Mouse (Mus musculus) urinary bladder, adult 2 months (tissue): ENCODE measurements at regions not wholly inside any gene's neighbourhood (a gene's known extent, or its start where the extent isn't known, plus 50 kb on each side); places are given as distances from the start of the nearest gene placed in this dataset.

ENCODE experiments used
- DNase-seq: peaks from one replicate; pipeline ENCODE4 v3.0.0; 2022; ENCODE audit warnings: low spot score

GRCm38 (mm10) chr12:99096930-99097617 lies 176.7 kb downstream of the Ttc8 start:
- peak; percentile 46 for DNase-seq

DNA sequence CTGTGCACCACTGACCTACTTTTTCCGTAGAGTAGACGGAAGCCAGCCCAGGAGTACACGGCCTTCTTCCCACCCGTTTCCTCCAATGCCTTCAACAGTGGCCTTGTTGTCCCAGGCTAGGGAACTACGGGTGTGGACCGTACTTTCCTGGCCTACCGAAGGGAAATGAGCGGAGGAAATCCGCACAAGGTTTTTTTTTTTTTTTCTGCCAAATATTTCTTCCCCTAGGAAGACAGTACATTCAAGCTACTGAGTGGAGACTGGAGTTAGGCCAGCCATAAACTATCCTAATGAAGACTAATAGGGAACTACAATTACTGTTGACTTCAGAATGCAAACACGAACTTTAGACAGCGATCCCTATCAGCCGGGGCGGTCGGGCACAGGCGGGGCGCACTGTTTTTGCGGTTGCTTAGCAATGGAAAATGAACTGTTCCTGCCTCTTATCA lies 177.3 kb downstream of the Ttc8 start:
- DNase-seq, result no peak

DNA sequence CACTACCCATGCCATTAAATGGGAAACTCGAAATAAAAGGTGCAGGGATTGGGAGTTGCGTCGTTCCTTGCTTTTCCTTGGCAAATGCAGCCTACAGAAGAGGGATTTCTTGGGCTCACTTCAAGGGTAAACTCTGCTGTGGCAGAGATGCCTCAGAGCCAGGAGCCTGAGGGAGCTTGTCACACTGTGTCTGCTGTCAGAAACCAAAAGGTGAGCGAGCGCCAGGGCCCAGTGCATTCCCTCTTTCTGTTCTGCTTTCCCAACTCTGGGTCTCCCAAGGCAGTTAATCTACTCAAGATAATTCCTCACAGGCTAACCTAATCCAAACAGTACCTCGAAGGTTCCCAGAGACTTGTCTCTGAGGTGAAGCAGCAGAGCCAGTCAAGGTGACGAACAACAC lies 179.5 kb downstream of the Ttc8 start:
- DNase-seq, result no peak

GRCm38 (mm10) chr12:99108616-99109015 lies 188.2 kb downstream of the Ttc8 start:
- DNase-seq, result no peak

- no peak for DNase-seq
These were observed 193.4 kb downstream of the Ttc8 start for GRCm38 (mm10) chr12:99113781-99114180.

DNA sequence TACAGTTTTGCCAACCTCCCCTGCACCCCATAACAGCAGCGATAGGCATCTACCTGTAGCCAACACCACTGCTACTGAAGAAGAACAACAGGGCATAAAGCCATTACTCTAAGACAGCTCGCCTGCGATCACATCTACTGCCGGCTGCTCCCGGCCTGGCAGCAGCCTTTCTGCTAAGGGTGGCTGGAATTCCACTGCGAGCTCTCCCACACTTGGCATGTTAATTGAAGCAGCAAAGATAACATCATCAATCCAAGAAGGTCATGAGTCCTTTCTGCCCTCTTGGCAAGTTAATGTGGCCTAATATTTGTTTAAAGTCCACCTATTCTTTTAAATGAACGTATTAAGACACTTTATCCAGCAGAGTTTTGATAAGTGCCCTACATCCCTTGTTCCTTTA lies 196.1 kb downstream of the Ttc8 start:
- no peak for DNase-seq

DNA sequence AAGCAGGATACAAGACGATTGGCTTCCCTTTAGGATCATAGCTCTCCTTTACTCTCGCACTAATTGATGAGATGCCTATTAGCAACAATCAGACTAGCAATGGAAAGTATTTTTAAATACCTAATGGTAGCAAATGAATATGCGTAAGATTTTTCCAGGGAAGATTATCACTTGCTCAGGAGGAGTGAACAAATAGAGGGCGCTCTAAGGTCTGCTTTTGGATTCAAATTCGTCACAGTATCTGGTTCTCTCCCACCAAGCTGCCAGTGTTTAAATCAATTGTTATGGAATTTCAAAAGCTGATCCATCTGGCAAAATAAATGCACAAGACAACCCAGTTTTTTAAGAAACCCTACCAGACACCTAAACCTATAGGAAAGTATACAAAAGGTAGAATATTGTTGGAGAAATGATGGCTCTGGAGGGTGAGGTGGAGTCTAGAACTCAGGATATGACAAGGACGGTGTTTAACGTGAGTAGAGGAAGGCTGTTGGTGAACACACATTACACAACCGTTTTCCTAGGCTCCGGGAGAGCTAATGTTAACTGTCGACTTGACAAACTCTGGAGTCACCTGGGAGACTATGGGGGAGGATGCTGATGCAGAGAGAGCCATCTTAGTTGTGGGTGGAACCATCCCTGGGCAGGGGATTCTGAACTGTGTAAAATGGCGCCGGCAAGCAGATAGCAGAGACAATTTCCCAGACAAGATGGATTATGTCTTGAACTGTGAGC lies 198.2 kb downstream of the Ttc8 start:
- DNase-seq, result peak; percentile 2

- no peak for DNase-seq
These were observed 199.6 kb downstream of the Ttc8 start for GRCm38 (mm10) chr12:99119966-99120365.

DNA sequence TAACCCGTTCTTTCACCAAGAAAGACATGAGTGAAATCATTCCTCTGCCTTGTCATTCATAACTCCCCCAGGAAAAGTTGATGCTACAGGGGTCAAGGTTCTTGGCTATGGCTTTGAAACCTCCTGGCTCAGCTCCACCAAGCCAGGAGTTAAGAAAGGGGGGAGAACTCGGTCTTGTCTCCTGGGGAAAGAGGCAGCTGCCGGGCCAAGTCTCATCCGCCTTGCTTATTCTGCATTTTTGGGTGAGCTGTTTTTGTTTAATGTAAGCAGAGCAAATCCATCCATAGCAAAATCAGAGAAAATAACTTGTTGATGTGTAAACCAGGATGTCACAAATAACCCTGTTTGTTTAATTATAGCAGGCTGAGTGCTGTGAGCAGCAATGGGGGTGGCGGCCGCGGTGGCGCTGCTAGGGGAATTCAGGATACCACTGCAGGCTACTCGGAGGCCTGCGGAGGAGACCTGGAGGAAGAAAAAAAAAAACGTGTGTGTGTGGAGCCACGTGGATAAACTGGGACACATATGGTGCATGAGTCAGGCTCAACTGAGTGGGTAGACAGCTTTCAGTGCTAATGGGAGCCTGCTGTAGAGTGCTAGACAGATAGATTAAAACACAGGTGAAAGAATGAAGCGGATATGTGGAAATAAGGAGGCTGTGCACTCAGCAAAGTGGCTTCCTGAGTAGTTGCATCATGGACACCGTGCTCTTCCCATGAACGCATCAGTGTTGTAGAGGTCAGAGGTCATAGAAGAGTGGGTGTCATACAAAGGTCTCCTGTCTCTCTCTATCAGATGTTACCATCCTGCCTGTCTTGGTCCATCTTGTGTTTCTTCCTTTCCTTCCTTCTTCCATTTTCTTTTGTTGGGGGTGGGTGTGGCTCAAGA lies 203.5 kb downstream of the Ttc8 start:
- peak; percentile 10 for DNase-seq

DNA sequence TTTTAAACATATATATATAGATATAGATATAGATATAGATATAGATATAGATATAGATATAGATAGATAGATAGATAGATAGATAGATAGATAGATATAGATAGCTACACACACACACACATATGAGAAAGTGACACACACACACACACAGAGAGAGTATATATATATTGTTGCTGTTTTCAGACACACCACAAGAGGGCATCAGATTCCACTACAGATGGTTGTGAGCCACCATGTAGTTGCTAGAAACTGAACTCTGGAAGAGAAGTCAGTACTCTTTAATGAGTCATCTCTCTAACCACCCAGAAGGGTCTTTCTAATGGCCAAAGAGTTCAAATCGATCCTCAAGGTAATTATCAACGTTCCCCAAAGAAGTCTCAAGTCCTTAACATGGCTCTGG lies 205.8 kb downstream of the Ttc8 start:
- DNase-seq, result no peak
